Mouse (Mus musculus) right cerebral cortex, postnatal 36 days (tissue): ENCODE data around the gene Wwc1.

Experiments
- DNase-seq, 2 experiments: peaks; one replicate each; pipeline ENCODE4 v3.0.0; 2022; ENCODE audit warnings: low spot score in 2 of 2, mixed read lengths in 1 of 2

The Wwc1 gene

DNA sequence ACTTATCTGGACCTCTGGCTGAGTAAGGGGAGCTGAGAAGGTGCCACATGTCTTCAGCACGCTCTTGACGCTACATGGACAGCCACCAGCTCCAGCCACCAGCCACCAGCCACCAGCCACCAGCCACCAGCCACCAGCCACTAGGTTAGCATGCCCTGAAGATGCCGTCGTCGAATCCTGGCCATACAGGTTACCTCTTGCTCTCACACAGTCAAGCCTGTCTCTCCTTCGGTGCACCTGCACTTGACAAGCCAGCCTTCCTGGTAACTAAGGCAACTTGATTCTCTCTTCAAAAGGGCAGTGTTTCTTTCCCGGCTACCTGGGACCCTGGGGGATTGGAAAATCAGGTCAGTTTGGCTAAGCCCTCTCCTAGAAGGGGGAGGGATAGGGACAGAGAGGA, 7.2 kb downstream of the Wwc1 start:
- DNase-seq = no peak

GRCm38 (mm10) chr11:35972270-35972931, 7.9 kb downstream of the Wwc1 start:
- DNase-seq = no peak

DNA sequence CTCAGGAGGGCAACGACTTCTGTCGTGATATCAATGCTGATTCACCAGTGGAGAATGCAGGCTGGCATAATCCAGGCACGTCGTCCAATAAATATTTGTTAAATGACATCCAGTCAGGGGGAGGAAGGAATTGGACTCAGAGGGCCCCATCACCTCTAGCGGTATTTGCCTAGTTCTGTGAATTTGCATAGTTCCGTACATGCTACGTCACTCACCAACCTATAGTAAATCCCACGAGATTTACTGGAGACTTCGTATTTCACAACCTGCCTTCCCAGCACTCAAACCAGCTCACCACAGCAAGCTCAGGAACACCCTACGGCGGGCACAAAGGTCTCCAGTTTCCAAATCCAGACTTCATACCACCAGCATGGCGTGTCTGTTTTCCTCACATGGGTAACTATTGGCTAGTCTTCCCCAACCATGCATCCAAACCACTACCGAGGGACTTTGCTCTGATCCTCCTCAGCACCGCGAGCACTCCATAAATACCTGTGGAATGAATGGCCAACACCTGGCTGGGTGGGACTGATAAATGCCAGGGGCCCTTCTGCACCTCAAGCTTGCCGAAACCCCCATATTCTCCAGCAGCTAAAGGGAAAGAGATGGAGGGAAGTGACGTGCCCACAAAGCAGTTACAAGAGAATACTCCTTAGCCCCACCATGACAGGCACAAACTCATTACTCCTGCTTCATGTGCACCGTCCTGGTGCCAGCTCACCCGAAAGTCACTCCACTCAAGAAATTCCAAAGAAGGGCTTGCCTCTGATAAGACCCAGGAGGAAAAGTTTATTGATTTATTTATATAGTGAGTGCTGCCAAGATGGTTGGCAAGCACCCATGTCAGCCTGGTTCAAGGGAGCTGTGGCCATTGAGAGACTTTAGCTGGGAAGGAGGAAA, 9.3 kb downstream of the Wwc1 start:
- DNase-seq = no peak

DNA sequence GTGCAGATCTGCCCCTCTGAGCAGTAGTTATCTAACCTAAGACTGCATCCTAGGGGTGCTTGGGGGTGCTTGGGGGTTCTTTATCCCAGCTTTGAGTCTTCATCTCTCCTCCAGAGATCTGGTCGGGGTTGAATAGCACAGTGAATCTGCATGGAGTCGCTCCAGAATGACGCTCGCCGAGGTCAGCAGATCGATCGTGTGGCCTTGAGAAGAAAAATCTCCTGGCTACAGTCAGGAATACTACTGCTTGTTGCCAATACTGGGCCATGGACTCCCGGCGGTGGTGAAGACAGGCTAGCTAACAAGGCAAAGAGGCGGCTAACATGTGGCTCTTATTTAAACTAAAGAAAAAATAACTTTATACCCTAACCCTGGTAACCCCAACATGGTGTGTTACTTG, 12.0 kb downstream of the Wwc1 start:
- DNase-seq = no peak

GRCm38 (mm10) chr11:35963981-35964549, 16.3 kb downstream of the Wwc1 start:
- DNase-seq = no peak

DNA sequence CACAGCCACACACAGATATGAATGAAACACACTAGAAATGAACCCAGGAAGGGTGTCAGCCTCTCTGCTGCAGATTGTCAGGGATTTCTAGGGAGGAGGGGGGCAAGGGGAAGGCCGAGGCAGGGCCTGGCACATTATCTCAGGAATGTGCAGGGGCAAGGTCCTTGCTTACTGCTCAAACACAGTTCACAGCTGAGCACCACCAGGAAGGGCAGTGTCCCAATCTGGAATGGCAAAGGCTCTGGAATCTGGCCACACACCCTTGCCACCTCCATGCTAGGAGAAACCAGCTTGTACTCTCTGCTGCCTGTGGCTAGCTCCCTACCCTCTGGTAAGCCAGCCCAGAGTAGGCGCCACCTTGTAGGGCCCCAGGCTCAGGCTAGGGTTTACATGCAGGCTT, 16.8 kb downstream of the Wwc1 start:
- no peak for DNase-seq

DNA sequence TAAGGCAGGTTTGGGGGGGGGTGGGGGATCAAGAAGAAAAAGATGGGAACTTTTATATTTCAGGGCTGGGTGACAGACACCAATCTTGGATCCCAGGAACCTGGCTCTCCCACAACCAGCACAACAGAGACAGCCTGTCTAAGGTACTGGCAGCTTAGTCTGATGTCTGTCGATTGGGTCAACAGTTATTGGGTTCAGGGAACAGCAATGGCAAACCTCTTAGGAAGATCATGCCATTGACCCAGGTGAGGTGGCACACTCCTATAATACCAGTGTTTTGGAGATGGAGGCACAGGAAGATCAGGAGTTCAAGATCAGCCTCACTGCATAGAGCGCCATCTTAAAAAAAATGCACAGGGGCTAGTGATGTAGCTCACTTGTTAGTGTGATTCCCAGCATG, 17.9 kb downstream of the Wwc1 start:
- DNase-seq = no peak

DNA sequence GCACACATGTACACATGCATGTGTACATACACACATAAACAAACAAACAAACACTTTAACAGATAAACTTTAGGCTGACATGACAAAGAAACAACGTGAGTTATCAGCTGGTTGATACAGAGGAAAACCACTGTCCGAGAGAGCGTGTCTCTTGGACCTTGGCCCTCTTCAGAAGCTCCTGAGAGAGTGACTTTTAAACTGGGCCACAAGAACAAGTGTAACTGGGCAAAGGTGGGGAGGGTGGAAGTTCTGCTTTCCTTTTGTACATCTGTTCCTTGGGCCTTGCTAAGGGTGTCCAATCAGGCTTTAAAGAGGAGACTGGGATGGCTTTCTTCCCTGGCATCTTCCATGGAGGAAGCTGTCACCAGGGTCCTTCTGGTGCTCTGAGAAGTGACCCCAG, 21.1 kb downstream of the Wwc1 start:
- DNase-seq = no peak

GRCm38 (mm10) chr11:35955572-35955971, 24.8 kb downstream of the Wwc1 start:
- DNase-seq = no peak

- no peak for DNase-seq
Observed at GRCm38 (mm10) chr11:35953179-35953578, 27.1 kb downstream of the Wwc1 start.

- no peak for DNase-seq
Observed at GRCm38 (mm10) chr11:35951727-35952065, 28.6 kb downstream of the Wwc1 start.

DNA sequence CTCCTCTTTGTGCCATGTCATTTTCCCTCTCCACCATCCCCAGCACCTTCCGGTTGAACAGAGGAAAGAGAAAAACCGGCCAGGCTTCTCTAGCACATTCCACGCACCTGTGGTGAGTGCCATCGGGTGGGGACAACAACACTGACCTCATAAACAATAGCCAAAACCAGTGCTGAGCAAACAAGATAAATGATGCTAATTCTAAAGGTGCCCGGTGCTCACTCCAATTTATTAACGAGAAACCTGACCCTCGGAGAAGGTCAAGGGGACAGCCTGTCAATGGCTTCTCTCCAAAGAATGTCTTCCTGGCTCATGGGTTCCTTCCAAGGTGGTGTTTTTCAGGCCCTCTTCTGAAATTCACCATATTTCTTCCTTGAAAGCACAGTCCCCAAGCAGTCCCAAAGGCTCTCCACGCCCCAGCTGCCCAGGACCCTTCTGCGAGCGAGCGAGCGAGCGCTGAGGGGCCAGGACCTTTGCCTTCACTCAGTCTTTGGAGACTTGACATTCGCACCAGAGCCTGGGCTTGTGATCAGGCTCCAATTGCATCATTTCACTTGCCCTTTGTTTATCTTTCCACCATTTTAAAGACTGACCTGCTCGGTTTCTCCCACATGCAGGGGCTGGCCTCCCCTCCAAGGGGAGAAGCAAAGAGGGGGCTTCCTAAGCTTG, 29.1 kb downstream of the Wwc1 start:
- DNase-seq = no peak

GRCm38 (mm10) chr11:35950466-35950865, 29.9 kb downstream of the Wwc1 start:
- no peak for DNase-seq

- no peak for DNase-seq
Observed at GRCm38 (mm10) chr11:35950011-35950410, 30.3 kb downstream of the Wwc1 start.

GRCm38 (mm10) chr11:35948457-35948881, 31.9 kb downstream of the Wwc1 start:
- DNase-seq = no peak

GRCm38 (mm10) chr11:35947944-35948343, 32.4 kb downstream of the Wwc1 start:
- no peak for DNase-seq

GRCm38 (mm10) chr11:35945187-35945586, 35.1 kb downstream of the Wwc1 start:
- DNase-seq = no peak

- no peak for DNase-seq
Observed at GRCm38 (mm10) chr11:35941641-35942040, 38.7 kb downstream of the Wwc1 start.

- DNase-seq = no peak
Observed at GRCm38 (mm10) chr11:35941064-35941463, 39.3 kb downstream of the Wwc1 start.

GRCm38 (mm10) chr11:35938790-35939385, 41.4 kb downstream of the Wwc1 start:
- DNase-seq = no peak

GRCm38 (mm10) chr11:35935645-35936044, 44.7 kb downstream of the Wwc1 start:
- DNase-seq = no peak

DNA sequence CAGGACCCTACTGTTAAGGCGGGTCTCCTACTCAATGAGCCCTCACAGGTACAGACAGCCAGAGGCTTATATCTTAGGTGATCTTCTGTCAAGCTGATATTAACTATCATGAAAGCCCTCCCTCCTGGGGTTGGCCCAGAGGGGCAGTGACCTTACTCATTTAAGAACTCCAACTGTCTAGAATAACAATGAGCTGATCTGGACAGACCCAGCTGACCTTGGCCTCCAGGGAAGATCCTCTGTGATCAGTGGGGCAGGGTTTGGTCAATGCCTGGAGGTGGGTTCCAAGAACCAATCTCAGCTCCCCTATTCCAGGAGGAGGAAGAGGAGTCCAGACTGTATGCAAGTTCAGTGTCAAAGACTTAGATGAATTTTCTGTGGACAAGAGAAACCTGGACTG, 45.2 kb downstream of the Wwc1 start:
- DNase-seq = no peak
